Comparison of ENCODE assay signal across 27 mouse cellular contexts in the genomic region with DNA sequence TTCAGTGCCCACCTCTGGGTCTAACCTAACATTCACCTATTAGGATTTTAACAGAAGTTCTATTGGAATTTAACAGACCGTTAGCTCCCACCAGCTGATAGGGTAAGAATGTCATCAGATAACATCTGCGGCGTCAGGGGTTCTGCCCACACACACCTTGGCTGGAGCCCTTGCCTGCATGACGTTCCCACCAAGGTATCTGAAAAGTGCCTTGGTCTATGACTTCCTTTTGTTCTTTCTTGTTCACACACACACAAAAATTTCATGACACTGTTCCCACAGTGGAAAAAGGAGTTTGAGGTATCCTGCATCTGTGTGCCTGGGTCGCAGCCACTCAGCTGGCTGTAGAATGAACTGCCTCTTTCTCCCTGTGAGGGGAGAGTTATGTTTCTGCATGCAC.
DNase-seq lines count a peak whose midpoint lies in the region; ATAC-seq lines count a peak whose summit lies in the region.
"Had no signal": no experiment of that assay in that cellular context is flagged by ENCODE, and none has a peak within 500 bp of the region (broad histone marks: within the 10 kb centered on the region; RNA-seq: fewer than 3 reads in every experiment).

No protein-coding gene starts in this region.

- H3K4me3 ChIP-seq in heart, embryonic 12.5 days: no peak overlapping the region
- H3K4me3 ChIP-seq: heart, embryonic 10.5 days; hindbrain, embryonic 15.5 days; intestine, embryonic 15.5 days; limb, embryonic 10.5 days; limb, embryonic 15.5 days; liver, embryonic 13.5 days; midbrain, embryonic 10.5 days; midbrain, embryonic 15.5 days had no signal

- no peak overlapping the region for H3K4me2 ChIP-seq in heart, embryonic 12.5 days
- H3K4me2 ChIP-seq: hindbrain, embryonic 15.5 days; intestine, embryonic 15.5 days; limb, embryonic 15.5 days; liver, embryonic 13.5 days; lung, embryonic 14.5 days; midbrain, embryonic 15.5 days had no signal

- H3K27me3 ChIP-seq in heart, embryonic 12.5 days (replicated peaks): no peaks in the 10 kb centered on the region
- H3K27me3 ChIP-seq: hindbrain, embryonic 15.5 days; intestine, embryonic 15.5 days; limb, embryonic 15.5 days; liver, embryonic 13.5 days; midbrain, embryonic 15.5 days had no signal

- no peaks in the 10 kb centered on the region for H3K9me3 ChIP-seq in heart, embryonic 12.5 days (replicated peaks)
- H3K9me3 ChIP-seq: heart, embryonic 10.5 days; hindbrain, embryonic 15.5 days; intestine, embryonic 15.5 days; limb, embryonic 10.5 days; limb, embryonic 15.5 days; liver, embryonic 13.5 days; midbrain, embryonic 10.5 days; midbrain, embryonic 15.5 days had no signal

- no peak overlapping the region for H3K9ac ChIP-seq in heart, embryonic 12.5 days
- H3K9ac ChIP-seq: hindbrain, embryonic 15.5 days; intestine, embryonic 15.5 days; limb, embryonic 15.5 days; liver, embryonic 13.5 days; lung, embryonic 14.5 days; midbrain, embryonic 15.5 days had no signal

- 28% methylated on average over 5 of the region's 5 CpGs for WGBS in heart, embryonic 12.5 days

- no peak overlapping the region for H3K27ac ChIP-seq in heart, embryonic 12.5 days (ENCODE audit: poor library complexity, severe bottlenecking)
- H3K27ac ChIP-seq: heart, embryonic 10.5 days; hindbrain, embryonic 15.5 days; intestine, embryonic 15.5 days; kidney, postnatal 0 days; limb, embryonic 10.5 days; limb, embryonic 15.5 days; liver, embryonic 13.5 days; midbrain, embryonic 10.5 days; midbrain, embryonic 15.5 days had no signal

- peak; percentile 46 for DNase-seq in heart, adult 11 months
- DNase-seq in thymus, postnatal 14 days: peak; percentile 55
- DNase-seq in adrenal gland, adult 18-20 months (ENCODE audit: low spot score in 2 of 2): no peak
- DNase-seq in natural killer cell, adult 2 months (ENCODE audit: low spot score in 2 of 2): no peak
- DNase-seq: adrenal gland, postnatal 10 days; cerebellum, adult 9-10 months; cerebellum, postnatal 36 days; gastrocnemius, postnatal 14 days; kidney, adult 8-10 months; layer of hippocampus, adult 9-11 months; liver, embryonic 13.5 days; lung, embryonic 14.5 days; lung, postnatal 14 days; retina, postnatal 1 day; right cerebral cortex, postnatal 14 days had no signal

- no peak for ATAC-seq in heart, embryonic 12.5 days (ENCODE audit: insufficient number of reproducible peaks, low FRiP score)
- ATAC-seq in inflammation-experienced regulatory T-cells, adult 6 months: peak; percentile 36
- ATAC-seq in megakaryocyte-erythroid progenitor cell, adult 5-6 weeks (replicated peaks; ENCODE audit: low FRiP score, low TSS enrichment, poor library complexity, severe bottlenecking): no peak
- ATAC-seq: forebrain, embryonic 14.5 days; intestine, embryonic 15.5 days; midbrain, embryonic 15.5 days had no signal

- H3K4me1 ChIP-seq in heart, embryonic 12.5 days (replicated peaks): peaks cover 34% of the 10 kb centered on the region
- H3K4me1 ChIP-seq: hindbrain, embryonic 15.5 days; intestine, embryonic 15.5 days; liver, embryonic 13.5 days; midbrain, embryonic 15.5 days had no signal

- no peaks in the 10 kb centered on the region for H3K36me3 ChIP-seq in heart, embryonic 12.5 days
- H3K36me3 ChIP-seq: heart, embryonic 10.5 days; hindbrain, embryonic 15.5 days; intestine, embryonic 15.5 days; limb, embryonic 10.5 days; limb, embryonic 15.5 days; liver, embryonic 13.5 days; midbrain, embryonic 10.5 days; midbrain, embryonic 15.5 days had no signal

Comparison
In these comparisons a context has a peak if more than half of its experiments do, and no peak if none do; other contexts are left out.
1. DNase-seq: peak in heart, adult 11 months (single experiment) and thymus, postnatal 14 days (single experiment); none in adrenal gland, adult 18-20 months (0 of 2) and natural killer cell, adult 2 months (0 of 2).